Mouse (Mus musculus) cerebellum, postnatal 10 days (tissue): Measurements from ENCODE around the gene Taf10.
A peak's percentile ranks its signal among the peaks of the same experiment; 100 is the strongest.
"Not testable (repeated sequence)": the region's sequence is repeated elsewhere in the genome, so short reads cannot be mapped to it uniquely, and the experiment has no call there.

ENCODE experiments used
- DNase-seq, 2 experiments: peaks; one replicate each; pipeline ENCODE4 v3.0.0; 2021; ENCODE audit warnings: mixed read lengths in 2 of 2

The Taf10 gene

DNA sequence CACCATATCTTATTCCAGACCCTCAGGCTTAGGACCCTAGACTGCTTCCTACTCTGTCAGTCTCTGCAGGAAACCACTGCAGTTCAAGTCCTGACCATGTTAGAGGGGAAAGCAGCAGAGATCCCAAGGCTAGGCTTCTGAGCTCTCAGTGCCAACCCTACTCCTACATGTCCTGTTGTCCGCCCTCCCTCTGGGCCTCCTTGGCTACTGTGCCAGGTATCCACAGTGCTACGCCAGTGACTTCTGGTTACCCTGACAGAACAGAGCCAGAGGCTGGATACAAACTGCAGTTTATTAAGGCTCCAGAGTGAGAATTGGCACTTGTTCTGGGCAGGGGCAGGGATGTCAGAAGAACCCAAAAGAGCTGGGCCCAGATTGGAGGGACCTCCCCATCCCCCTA, 8.6 kb upstream of the Taf10 start:
- DNase-seq: peak; percentile 61

DNA sequence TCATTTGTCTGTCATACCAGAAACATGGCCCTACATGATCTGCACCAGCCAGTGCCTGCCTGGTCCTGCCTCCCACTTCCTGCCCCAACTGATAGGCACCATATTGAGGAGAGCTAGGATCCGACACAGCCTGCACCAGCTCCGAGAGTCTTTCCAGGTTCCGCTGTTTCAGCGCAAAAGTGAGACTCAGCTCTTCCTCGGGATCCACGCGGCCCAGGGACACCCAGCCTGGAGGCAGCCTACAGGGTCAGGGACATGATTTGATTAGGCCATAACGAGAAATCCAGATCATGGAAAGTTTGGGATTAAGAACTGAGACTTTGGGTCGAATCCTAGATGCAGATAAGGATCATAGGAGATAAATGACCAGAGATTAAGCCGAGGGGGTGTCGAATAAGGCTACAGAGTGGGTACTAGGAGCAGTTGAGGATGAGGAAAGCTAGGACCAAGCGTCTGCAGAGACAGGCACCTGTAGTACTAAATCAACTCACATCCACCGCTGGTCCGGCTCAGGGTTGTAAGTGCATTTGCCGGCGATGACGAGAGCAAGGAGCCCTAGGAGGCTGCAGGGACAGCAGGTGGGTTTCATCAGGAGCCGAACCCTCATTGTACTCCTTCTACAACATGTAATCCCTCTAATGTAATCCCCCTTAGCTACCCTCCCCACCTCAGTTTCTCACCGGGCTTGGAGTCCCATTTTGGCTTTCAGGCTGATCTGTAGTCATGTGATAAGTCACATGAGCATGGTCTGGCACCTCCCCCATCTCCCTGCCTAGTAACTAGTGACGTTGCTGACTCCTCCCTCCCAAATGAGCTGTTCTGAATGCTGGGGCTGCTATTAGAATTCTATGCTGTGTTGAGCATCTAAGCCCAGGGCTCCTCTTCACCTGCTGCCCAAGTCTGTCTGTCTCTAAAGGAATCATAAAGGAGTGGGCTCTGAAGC, 7.6 kb upstream of the Taf10 start, which contains the start of gene Tpp1:
Gene Tpp1 (minus strand): TSS at position 745 of the 943 bp plus-strand sequence.
- peak; percentile 96 for DNase-seq

DNA sequence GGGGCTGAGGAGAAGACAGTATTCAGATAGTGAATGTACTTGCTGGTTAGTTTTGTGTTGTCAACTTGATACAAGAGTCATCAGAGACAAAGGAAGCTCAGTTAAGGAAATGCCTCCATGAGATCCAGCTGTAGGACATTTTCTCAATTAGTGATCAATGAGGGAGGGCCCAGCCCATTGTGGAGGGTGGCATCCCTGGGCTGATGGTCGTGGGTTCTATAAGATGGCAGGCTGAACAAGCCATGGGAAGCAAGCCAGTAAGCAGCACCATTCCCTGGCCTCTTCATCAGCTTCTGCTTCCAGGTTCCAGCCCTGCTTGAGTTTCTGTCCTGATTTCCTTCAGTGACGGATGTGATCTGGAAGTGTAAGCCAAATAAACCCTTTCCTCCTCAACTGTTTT, 3.6 kb upstream of the Taf10 start:
- no peak for DNase-seq

DNA sequence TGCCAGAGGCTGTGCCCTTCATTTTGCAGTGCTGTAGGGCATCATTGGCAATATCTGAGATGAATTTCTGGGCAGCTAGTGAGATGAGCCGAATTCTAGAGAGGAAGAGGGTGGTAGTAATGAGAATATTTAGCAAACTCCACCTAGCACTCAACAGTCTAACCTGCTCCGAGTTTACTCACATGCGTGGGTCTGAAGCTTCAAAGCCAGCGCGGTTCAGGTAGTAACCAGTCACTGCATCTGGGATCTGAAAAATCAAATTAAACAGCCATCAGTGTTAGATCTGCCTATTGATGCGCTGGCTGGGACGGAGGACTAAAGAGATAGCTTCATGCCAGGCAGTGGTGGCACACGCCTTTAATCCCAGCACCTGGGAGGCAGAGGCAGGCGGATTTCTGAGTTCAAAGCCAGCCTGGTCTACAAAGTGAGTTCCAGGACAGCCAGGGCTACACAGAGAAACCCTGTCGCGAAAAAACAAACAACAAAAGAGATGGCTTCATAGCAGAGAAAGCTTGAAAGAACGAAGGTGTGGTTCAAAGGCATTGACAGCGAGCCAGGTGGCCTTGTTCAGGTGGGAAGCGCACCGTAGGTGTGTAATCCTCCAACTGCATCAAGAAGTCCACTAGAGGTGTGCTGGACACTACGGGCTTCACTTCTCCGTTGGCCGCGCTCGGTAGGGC, 775 bp downstream of the Taf10 start:
- not testable (repeated sequence) for DNase-seq

DNA sequence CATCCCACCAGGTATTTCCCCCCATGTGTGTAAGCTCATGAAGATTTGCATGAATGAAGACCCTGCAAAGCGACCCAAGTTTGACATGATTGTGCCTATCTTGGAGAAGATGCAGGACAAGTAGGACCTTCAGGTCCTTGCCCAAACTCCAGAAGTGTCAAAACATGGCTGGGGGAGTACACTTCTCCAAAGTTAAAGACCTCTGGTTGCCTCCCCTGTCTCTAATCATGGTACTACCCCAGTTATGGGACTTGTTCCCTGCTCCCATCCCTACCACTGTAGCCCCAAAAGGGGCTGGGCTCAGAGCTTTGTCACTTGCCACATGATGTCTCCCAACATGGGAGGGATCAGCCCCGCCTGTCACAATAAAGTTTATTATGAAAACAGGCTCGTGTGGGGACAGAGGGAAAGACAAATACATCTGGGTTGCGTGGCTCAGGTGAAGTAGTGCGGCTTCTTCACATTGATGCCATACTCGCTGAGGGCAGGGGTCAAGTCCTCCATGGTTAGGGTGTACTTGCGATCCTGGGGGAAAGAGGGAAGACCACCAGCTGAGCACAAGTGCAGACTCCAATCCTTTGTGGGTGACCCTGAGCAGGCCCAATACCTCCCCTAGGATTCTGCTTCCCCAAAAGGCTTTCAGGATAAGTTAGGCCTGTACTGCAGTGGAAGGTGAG, 1.5 kb downstream of the Taf10 start:
- DNase-seq: peak in 1 of 2 experiments; percentile 3

DNA sequence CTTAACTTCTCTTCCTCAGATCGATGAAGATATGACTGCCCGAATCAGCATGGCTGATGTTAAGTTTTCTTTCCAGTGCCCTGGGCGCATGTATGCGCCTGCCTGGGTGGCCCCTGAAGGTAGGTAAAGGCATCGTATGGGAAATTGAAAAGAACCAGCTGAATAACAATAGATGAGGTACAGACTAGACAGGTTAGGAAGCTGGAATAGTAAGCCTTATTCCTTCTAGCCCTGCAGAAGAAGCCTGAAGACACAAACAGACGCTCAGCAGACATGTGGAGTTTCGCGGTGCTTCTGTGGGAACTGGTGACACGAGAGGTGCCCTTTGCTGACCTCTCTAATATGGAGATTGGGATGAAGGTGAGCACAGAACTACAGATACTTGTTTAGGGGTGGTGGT, 2.2 kb downstream of the Taf10 start:
- DNase-seq: peak in 1 of 2 experiments; percentile 1

DNA sequence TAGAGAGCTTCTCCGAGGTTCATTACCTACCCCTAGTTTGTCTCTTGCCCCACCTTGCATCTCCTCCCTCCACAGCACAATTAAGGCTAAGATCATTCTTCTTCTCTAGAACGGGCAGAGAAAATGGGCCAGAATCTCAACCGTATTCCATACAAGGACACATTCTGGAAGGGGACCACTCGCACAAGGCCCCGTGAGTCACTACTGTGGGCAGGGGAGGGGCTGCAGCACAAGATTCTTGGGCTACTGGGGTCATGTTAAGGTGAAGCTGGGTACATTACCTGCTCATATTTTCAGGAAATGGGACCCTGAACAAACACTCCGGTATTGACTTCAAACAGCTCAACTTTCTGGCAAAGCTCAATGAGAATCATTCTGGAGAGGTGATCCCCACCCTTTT, 3.3 kb downstream of the Taf10 start:
- DNase-seq: no peak

DNA sequence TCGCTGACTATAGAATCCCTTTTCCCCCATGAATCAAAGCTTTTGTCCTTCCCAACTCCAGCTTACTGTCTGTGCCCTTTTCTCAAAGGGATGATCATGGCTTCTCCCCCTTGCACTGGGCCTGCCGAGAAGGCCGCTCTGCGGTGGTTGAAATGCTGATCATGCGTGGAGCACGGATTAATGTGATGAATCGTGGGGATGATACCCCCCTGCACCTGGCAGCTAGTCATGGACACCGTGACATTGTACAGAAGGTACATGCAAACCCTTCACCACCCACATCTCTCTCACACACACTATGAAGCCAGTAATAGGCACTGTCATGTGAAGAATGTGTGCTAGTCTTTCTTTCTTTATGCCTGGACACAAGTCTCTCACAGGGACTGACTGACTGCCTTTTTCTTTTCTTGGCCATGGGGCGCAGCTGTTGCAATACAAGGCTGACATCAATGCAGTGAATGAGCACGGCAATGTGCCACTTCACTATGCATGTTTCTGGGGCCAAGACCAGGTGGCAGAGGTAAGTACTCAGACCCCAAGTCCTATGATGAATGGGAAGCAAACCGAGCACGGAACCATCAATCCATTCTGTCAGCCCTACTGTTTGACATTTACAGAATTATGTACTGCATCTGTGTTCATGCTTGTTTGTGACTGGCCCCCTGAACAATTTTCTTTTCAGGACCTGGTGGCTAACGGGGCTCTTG, 3.9 kb downstream of the Taf10 start:
- no peak for DNase-seq

DNA sequence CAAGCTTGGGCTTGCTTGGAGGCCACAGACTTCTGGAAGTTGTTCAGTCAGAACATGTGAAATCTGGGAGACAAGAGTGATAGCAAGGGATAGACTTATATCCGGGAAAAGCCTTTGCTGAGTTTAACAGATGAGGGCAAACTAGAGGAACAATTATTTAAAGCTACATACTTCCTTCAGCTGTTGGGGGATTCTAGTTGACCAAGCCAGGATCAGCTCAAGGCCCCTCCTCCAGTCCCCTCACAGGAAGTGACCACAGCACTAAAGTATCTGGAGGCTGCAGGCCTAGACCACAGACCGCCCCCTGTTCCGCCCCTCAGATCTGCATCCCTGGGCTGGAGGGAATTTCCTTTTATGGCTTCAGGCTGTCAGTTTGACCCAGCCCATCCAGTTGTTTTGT, 5.2 kb downstream of the Taf10 start:
- DNase-seq: no peak

DNA sequence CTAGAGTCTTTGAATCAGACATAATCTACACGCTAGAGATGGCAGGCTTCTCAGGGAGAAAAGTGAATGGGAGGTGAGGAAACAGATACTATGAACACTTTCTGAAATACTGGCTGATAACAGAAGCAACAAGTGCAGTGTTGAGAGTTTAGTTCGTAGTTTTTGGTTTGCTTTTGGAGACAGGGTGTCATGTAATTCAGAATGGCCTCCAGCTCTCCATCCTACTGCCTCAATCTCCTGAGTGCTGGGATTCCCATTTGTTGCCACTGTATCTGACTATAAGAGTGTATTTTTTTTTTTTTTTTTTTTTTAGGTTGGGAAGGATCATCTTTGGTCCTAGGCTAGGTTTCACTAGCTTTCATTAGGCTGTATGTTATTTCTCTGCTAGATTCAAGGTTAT, 5.9 kb downstream of the Taf10 start:
- no peak for DNase-seq

DNA sequence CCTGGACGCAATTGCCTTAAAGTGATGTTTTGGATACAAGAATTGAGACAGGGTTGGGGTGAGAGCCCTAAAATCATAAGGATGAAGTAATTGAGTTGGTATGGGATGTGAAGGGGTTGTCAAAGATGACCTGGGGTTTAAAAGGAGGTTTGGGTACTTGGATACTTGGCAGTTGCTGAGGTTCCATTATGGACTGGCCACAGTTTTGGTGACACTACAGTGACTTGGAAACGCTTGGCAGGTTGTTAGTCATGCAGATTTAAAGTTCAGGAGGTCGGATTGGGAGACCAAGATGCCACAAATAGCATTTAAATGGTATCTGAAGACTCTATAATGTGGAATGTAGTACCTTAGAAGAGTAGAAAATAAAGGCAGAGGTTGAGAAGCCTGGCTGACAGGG, 6.5 kb downstream of the Taf10 start:
- DNase-seq: no peak

DNA sequence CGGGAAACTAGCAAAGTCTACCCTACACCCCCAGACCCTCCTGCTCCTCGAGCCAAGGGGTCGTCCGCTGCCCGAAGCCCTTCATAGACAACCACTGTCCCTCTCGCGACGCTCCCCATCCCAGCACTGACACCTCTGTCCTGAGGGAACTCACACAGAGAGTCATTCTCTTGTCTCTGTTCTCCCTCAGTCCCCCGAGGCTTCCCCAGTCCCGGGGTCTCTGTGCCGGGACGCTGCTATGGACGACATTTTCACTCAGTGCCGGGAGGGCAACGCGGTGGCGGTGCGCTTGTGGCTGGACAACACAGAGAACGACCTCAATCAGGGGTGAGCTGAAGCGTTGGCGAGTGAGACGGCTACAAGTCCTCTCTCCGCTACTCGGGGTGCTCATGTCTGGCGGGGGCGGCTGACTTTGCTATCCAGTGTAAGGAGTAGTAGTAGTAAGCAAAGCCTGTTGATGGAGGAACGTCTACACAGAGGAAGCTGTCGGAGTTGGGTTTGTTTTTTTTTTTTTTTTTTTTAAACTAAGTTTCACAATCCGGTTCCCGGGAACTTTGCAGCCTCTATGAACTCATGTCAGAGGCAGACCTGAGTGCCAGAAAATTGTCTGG, 7.1 kb downstream of the Taf10 start, which contains the start of gene Rrp8:
Gene Rrp8 (minus strand): TSS at position 475 of the 611 bp plus-strand sequence.
- peak; percentile 49 to 58 for DNase-seq

DNA sequence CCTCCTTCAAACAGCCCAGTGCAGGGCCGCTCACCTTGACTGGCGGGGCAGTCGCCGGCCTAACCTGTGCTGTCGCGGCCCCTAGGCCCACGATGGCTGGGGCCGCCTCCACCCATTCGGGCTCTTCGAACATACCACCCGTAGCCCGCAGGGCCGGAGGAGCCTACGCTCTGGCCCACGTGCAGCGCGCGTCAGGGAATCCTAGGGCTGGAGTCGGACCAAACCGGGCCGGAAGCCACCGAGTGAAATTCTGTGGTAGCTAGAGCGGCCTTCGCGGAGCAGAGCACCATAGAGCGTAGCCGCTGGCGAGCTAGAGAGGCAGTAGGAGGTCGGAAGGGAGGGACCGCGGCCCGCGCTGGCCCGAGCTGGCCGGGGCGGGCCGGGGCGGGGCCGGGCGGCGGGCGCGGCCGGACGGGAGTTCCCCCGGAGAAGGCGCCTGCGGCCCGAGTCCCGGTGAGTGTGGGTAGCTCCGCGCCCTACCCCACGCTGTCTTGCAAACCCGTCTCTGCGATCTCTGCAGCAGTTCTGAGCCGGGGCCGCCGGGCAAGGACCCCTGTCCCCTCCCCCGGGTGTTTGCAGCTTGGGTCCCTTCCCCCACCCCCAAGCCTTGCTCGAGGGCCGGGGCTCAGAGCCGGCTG, 7.8 kb downstream of the Taf10 start, which contains the start of gene Ilk:
Gene Ilk (plus strand): TSS at position 329 of the 638 bp plus-strand sequence.
- DNase-seq: peak; percentile 92 to 93

DNA sequence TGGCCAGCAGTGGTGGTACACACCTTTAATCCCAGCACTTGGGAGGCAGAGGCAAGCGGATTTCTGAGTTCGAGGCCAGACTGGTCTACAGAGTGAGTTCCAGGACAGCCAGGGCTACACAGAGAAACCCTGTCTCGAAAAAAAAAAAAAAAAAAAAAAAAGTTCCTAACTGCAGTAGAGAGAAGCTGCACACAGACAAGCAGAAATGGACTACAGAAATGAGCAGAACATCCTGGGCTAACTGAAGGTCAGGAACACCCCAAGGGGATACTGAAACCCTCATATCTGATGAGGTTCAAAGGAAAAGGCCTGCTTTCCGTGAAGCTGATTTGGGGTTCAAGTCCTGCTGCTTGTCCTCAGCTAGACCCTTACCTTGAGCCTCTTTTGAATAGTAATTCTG, 8.7 kb downstream of the Taf10 start:
- DNase-seq: peak in 1 of 2 experiments; percentile 2

DNA sequence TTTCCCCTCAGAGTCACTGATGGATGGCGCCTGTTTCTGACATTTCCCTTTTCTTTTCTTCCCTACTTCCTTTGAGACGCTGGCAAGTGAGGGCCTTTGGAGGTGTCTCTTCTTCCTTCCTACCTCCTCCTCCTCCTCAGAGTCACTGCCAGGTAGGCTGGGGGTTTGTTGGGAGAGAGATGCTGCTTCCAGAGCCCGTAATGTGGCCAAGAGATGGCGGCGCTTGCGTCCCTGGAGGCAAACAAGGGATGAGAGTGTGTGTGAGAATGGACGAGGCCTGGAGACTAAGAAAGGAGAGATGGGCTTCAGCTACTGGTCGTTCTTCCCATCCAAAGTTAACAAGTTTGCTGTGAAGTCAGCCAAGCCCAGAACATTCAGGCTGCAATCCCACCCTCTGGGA, 9.3 kb downstream of the Taf10 start:
- DNase-seq: peak in 1 of 2 experiments; percentile 3

DNA sequence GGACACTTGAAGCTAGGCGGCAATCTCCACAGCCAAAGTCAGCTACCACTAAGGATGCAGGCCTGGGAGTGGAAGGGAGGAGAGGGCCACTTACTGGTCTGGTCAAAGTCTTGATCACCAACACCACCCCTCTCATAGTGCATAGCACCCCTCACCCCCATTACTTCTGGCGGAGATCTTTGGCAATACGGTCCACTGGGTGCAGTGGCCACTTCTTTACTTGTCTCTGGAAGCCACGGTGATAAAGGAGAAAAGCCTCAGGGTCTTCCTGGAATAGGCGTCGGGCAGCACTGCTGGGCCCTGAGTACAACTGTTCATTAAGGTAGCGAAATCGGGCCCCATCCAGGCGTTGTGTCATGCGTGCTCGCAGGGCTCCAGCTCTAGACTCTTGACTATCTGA, 10.3 kb downstream of the Taf10 start:
- no peak for DNase-seq

DNA sequence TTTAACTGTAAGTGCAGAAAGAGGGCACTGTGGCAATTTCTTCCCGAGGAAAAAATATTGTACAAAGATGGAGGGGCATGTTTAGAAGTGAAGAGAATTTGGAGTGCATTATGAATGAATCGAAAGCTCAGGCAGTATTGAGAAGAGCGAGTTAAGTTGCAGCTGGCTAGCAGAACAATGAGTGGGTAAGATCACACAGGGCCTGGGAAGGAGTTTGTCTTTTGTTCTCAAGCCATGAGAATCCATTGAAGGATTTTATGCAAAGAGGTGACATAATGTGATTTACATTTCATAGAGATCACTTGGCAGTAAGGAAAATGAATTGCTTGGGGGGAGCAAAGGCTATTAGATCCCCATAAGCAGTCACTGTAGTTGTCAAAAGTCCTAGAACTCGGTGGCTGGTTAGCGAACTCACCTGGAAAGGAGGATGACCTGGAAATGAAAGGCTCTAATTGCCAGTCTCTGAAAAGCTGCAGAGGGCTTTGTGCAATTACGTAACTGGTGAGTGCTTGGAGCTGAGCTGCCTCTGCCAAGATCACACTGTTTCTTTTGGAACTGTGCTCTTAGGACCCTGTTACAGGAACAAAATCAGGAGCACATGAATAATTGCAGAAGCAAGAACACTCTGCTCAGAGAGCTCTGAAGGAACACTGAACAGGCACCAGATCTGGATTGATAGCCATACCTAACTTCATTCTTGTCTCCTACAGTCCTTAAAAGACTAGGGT, 15.3 kb downstream of the Taf10 start:
- no peak for DNase-seq

DNA sequence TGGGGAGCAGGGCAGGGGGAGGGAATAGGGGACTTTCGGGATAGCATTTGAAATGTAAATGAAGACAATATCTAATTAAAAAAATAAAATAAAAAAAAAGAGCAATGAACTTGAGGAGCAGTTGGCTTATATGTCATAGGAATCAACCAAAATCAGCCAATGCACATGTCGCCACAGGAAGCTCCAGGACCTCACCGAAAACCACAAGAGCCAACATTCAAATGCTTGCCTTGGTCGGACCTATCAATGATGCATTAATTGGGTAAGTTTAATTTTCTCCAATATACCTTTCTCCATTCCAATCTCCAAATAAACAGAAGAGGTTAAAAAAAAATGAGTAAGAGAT, 17.2 kb downstream of the Taf10 start:
- DNase-seq: no peak

DNA sequence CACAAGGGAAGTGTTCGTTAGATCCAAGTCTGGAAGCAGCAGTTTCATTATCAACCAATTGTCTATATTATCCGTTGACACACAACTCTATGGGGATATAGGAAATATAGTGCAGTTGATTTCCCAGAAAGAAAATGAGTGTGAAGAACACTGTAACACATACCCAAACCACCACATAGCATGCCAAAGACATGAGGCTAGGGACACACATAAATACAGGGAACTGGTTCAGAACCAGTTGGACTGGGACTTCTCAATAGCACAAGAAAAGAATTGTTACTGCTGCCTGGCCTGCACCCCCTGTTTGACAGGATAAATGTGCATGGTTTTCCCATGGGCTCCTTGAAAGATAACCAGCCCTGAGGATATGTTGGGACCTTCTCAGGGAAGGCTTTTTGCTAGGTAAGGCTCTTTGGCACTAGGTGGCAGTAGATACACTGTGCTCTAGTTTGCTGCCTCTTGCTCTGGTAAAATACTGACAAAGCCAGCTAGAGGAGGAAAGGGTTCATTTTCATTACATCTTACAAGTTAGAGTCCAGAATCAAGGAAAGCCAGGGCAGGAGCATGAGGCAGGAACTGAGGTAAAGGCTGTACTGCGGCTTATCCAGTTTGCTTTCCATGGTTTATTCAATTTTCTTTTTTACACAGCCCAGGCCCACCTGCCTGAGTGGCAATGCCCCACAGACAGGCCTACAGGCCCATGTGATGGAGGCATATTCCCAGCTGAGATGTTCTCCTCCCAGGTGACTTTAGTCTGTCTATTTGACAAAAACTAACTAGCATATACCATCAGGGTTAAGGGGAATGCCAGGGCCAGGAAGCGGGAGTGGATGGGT, 17.8 kb downstream of the Taf10 start:
- peak; percentile 69 to 78 for DNase-seq

DNA sequence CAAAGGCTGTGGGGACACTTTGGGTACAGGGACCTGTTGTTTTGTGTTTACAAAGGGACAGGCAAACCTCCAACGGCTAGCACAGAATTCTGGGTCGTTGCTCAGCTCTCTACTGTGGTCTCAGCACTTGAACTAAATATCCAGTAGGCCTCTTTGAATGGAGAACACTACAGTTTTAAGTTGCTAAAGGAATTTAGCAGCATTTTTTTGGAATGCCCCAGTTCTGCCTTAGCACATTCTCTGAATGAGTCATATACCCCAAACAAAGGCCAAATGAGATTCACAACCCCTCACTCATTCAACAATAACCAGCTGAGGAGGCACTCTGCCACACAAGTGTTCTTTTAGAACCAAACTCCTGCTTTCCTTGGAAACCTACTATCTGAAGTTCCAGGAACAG, 22.2 kb downstream of the Taf10 start:
- no peak for DNase-seq
